Mouse (Mus musculus): Measurements from ENCODE around the gene Serpinb1a.

DNA sequence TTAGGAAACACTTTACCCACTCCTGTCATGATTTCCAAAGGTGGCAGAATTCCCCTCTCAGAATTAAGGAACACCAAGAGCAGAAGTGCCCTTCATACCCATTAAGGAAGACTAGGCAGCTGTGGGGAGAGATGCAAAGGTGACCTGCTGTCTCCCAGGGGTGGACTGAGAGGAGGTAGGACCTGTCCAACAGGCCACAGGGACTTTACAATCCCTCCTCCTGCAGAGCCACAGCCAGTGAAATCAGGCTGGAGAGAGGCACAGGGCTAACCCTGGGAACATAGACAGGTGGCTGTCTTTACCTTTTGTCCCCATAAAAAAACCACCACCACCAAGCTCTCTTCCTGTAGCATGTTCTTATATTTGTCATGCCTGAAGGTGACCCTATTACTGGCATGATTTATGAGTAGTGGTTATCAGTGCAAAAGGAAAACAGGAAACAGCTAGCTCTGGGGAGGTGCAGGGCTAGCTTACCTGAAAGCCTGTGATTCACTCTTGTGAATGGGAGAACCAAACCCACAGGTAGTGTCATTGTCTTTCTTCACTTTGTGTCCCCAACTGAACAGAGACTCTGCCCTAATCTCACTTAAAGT lies 1.4 kb downstream of the Serpinb1a start:
- no peak for TF ChIP-seq EP300 (IDR thresholded peaks at IDR 0.05)
- TF ChIP-seq CTCF (IDR thresholded peaks at IDR 0.05) = no peak

All from lung, postnatal 0 days (tissue).